Mouse (Mus musculus) forebrain, embryonic 14.5 days (tissue): Measurements from ENCODE around the gene 4930453N24Rik. TPM values are rescaled to one million over a fixed set of nuclear protein-coding genes. Genes with fewer than 3 reads are reported as not detected.

ENCODE experiments used
- ATAC-seq: fragments of 200-750 bp; cut with Nextera tagmentation; 2 replicates; pipeline ENCODE4 v1.8.0; 2017; ENCODE audit warnings: mild to moderate bottlenecking, moderate library complexity
- DNase-seq: peaks from one replicate; pipeline ENCODE4 v3.0.0-alpha.2; 2015; ENCODE audit warnings: low spot score
- H3K27ac ChIP-seq: fragments of 300-500 bp; sonication (generic); 2 replicates; pipeline ENCODE4 v1.5.1; 2014; ENCODE audit warnings: low read depth, mild to moderate bottlenecking, control low read depth, low read length, moderate library complexity
- H3K27me3 ChIP-seq: fragments of 300-500 bp; sonication (generic); replicated peaks from 2 replicates; pipeline ENCODE4 v1.6.1; 2014; ENCODE audit warnings: low read length, control low read depth, mixed read lengths; ENCODE audit not compliant: control insufficient read depth, insufficient read depth
- H3K36me3 ChIP-seq: fragments of 300-500 bp; sonication (generic); 2 replicates; pipeline ENCODE4 v1.6.1; 2014; ENCODE audit warnings: low read length, control low read depth; ENCODE audit not compliant: control insufficient read depth, insufficient read depth
- H3K4me1 ChIP-seq: fragments of 300-500 bp; sonication (generic); 2 replicates; pipeline ENCODE4 v1.6.1; 2014; ENCODE audit warnings: antibody characterized with exemption, low read length, control low read depth; ENCODE audit not compliant: control insufficient read depth, insufficient read depth
- H3K4me2 ChIP-seq: fragments of 300-500 bp; sonication (generic); 2 replicates; pipeline ENCODE4 v1.6.1; 2014; ENCODE audit warnings: mild to moderate bottlenecking, control low read depth, low read length
- H3K4me3 ChIP-seq: fragments of 300-500 bp; sonication (generic); 2 replicates; pipeline ENCODE4 v1.5.1; 2014; ENCODE audit warnings: low read depth, low read length, control low read depth
- H3K9ac ChIP-seq: fragments of 300-500 bp; sonication (generic); 2 replicates; pipeline ENCODE4 v1.6.1; 2014; ENCODE audit warnings: mild to moderate bottlenecking, low read length, control low read depth, moderate library complexity
- H3K9me3 ChIP-seq: fragments of 300-500 bp; sonication (generic); replicated peaks from 2 replicates; pipeline ENCODE4 v1.6.1; 2016; ENCODE audit warnings: low read length, control low read depth, mixed read lengths; ENCODE audit not compliant: control insufficient read depth
- WGBS: fragments of 180-500 bp; shearing (Covaris S2); extraction: QIAGEN DNeasy Blood & Tissue Kit; methylation state at CpG from one replicate; pipeline ENCODE4 v1.1.7; 2014; 5-methylcytosine and 5-hydroxymethylcytosine counted together
- polyA plus RNA-seq: library from polyadenylated mRNA; unstranded; fragments of >200 nt; fragmentation: Nextera tagmentation; extraction: Ambion mirVana; gene quantifications from 2 replicates; pipeline ENCODE4 v1.2.1, GENCODE M21; 2014

Gene 4930453N24Rik
- polyA plus RNA-seq, 1 experiment from 2014 or later: 29.9 TPM

DNA sequence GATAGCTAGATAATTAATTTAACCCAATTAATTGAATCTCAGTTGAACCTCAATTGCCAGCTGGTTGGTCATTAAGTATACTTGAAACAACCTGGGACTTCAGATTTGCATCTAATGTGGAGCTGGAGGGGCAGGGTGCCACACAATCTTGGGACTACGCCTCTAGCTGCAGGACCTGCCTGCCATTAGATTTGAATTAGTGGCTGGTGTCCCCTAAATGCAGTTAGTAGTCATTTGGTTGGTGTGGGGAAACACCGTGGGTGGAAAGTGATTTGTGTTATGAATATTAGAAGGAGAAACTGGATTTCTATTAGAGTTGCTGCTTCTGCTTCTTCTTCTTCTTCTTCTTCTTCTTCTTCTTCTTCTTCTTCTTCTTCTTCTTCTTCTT lies 464 bp upstream of the 4930453N24Rik start:
- ATAC-seq: peak; percentile 24; the same call in 1 of the 2 replicates
- H3K4me2 ChIP-seq: peak overlapping the region; percentile 60

DNA sequence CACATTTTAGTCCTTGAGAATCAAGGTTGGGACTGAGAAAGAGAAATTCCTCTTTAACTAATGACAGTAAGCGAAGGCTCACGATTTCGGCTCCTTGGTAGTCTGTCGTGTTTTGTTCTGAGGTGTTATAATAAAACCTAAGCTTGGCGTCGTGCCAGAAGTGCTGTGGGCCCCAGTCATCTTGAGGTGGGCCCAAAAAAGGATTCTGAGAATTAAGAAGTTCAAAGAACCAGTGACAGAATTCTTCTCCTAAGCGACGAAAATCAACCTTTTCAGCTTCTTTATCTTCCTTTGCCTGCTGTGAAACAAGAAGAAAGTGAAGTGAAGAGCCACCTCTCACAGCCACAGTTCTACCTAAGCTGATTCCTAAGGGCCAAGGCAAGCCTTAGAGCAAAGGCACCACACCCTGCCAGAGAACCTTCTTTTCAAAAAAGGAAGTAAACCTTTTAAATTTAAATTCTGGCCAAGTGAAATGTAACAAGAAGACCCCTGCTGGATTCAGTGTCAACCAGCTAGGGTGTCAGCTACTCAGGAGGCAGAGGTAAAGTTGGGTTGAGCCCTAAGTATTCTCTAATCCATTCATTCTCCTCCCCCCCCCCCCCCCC lies 4.2 kb downstream of the 4930453N24Rik start:
- ATAC-seq (no peak), DNase-seq (no peak)
- Histone ChIP-seq H3K36me3 (peaks cover 36% of the 10 kb centered on the region), H3K27ac (no peak overlapping the region), H3K9me3 (peaks cover 8% of the 10 kb centered on the region), H3K4me2 (no peak overlapping the region), H3K9ac (no peak overlapping the region), H3K4me1 (peaks cover 5% of the 10 kb centered on the region), H3K4me3 (no peak overlapping the region), H3K27me3 (no peaks in the 10 kb centered on the region)
- 85% methylated on average over 8 of the region's 8 CpGs for WGBS

More for the DNA sequence above, 464 bp upstream of the 4930453N24Rik start:
- H3K27me3 ChIP-seq: no peaks in the 10 kb centered on the region
- H3K4me3 ChIP-seq: peak overlapping the region; percentile 81
- H3K4me1 ChIP-seq: peaks cover 5% of the 10 kb centered on the region
- H3K9ac ChIP-seq: peak overlapping the region; percentile 86; the same call in 1 of the 2 replicates
- 87% methylated on average over 2 of the region's 2 CpGs for WGBS
- DNase-seq: peak; percentile 9
- H3K36me3 ChIP-seq: 0 out of 2 replicates have a peak, but pooled peaks cover 5% of the 10 kb centered on the region
- no peak overlapping the region for H3K27ac ChIP-seq
- H3K9me3 ChIP-seq: no peaks in the 10 kb centered on the region

DNA sequence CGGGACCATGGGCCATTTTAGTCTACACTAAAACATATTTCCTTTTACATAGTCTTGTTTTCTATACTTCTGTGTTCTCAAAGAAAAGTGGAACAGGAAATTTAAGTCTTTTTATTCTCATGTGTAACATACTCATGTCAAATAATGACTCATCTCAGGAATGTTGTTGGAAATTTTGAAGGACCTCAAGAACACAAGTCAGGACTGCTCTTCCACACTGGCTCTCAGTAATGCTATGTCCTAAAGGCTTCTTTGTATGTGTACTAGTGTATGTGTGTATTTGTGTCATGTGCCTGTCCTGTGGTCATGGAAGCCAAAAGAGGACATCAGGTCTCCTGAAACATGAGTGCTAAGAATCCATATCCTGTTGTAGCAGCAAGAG lies 11.7 kb downstream of the 4930453N24Rik start:
- ATAC-seq: no peak

GRCm38 (mm10) chr16:64758561-64759244 lies 12.3 kb downstream of the 4930453N24Rik start:
- Histone ChIP-seq H3K4me1 (no peaks in the 10 kb centered on the region), H3K9ac (no peak overlapping the region), H3K4me3 (no peak overlapping the region), H3K36me3 (peaks cover 12% of the 10 kb centered on the region), H3K9me3 (peaks cover 8% of the 10 kb centered on the region), H3K4me2 (no peak overlapping the region), H3K27ac (no peak overlapping the region), H3K27me3 (no peaks in the 10 kb centered on the region)
- DNase-seq (no peak), ATAC-seq (no peak)
- WGBS: 87% methylated on average over 6 of the region's 6 CpGs

More for the DNA sequence above, 11.7 kb downstream of the 4930453N24Rik start:
- Histone ChIP-seq H3K4me2 (no peak overlapping the region), H3K27me3 (no peaks in the 10 kb centered on the region), H3K4me1 (no peaks in the 10 kb centered on the region), H3K27ac (no peak overlapping the region), H3K9ac (no peak overlapping the region), H3K36me3 (peaks cover 15% of the 10 kb centered on the region), H3K4me3 (no peak overlapping the region), H3K9me3 (peaks cover 8% of the 10 kb centered on the region)
- DNase-seq: no peak
- WGBS: 96% methylated on average over 1 of the region's 1 CpGs

DNA sequence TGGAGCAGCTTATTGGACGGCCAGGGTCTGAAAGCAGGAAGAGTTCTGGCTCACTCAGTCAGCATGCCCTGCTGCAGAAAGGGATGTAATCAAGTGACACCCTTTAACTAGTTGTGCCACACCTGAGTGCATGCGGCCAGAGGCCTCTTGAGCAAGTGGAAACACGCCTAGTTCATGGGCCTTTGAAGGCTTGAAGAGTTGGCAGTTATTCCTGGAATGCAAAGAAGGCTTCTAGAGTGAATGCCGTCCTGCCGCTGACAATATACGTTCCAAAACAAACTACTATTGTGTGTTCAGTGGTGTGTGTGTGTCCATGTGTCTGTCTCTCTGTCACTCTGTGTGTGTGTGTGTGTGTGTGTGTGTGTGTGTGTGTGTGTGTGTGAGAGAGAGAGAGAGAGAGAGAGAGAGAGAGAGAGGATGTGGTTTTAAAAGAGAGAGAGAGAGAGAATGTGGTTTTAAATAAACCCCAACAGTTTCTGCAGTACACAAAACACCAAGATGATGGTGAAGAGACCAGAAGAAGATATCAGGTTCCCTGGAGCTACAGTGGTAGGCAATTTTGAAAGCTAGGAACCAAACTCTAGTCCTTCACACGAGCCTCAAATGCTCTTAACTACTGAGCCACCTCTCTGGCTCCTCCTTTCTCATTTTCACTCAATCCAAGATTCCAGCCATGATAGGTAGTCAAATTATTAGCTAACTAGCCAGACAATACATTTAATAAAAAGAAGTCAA lies 13.1 kb downstream of the 4930453N24Rik start:
- Histone ChIP-seq H3K9ac (no peak overlapping the region), H3K27ac (no peak overlapping the region), H3K4me2 (no peak overlapping the region), H3K4me3 (no peak overlapping the region), H3K36me3 (peaks cover 4% of the 10 kb centered on the region; the same call in 1 of the 2 replicates), H3K27me3 (no peaks in the 10 kb centered on the region), H3K9me3 (peaks cover under 1% of the 10 kb centered on the region; the same call in 1 of the 2 replicates), H3K4me1 (no peaks in the 10 kb centered on the region)
- ATAC-seq (no peak), DNase-seq (no peak)
- WGBS: 88% methylated on average over 7 of the region's 7 CpGs

- no peaks in the 10 kb centered on the region for H3K4me1 ChIP-seq
- H3K9me3 ChIP-seq: no peaks in the 10 kb centered on the region
- ATAC-seq (no peak), DNase-seq (no peak)
- 85% methylated on average over 6 of the region's 6 CpGs for WGBS
- no peak overlapping the region for H3K4me2 ChIP-seq
- no peak overlapping the region for H3K27ac ChIP-seq
- H3K4me3 ChIP-seq: no peak overlapping the region
- H3K9ac ChIP-seq: no peak overlapping the region
- H3K36me3 ChIP-seq: no peaks in the 10 kb centered on the region
- H3K27me3 ChIP-seq: no peaks in the 10 kb centered on the region
Measured at GRCm38 (mm10) chr16:64756321-64756720, 14.6 kb downstream of the 4930453N24Rik start.

DNA sequence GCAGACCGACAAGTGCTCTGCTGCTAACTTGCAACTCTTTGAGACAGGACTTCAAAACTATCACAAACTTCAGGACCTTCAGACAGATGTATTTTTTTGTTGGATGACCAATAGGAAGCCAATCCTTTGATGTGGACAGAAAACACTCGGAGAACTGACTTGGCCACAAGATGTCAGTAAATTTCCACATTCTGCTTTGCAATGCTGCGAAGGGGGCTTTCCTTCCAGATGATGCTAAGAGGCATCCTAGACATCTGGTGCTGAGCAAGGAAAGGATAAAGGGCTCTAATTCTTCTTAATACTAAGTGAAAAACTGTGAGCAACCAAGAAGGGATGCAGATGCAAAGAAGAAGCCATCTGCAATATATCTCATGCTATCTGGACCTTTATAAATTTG lies 16.2 kb downstream of the 4930453N24Rik start:
- ATAC-seq (peak; percentile 63; the same call in 1 of the 2 replicates), DNase-seq (peak; percentile 82)
- H3K4me1 ChIP-seq: no peaks in the 10 kb centered on the region
- no peak overlapping the region for H3K4me3 ChIP-seq
- H3K9ac ChIP-seq: no peak overlapping the region
- no peaks in the 10 kb centered on the region for H3K36me3 ChIP-seq
- H3K9me3 ChIP-seq: no peaks in the 10 kb centered on the region
- no peaks in the 10 kb centered on the region for H3K27me3 ChIP-seq
- 58% methylated on average over 3 of the region's 3 CpGs for WGBS
- no peak overlapping the region for H3K27ac ChIP-seq
- no peak overlapping the region for H3K4me2 ChIP-seq

GRCm38 (mm10) chr16:64753990-64754742 lies 16.8 kb downstream of the 4930453N24Rik start:
- H3K4me3 ChIP-seq: no peak overlapping the region
- 62% methylated on average over 3 of the region's 3 CpGs for WGBS
- DNase-seq: no peak
- no peak for ATAC-seq
- no peaks in the 10 kb centered on the region for H3K4me1 ChIP-seq
- no peaks in the 10 kb centered on the region for H3K9me3 ChIP-seq
- no peak overlapping the region for H3K4me2 ChIP-seq
- no peaks in the 10 kb centered on the region for H3K27me3 ChIP-seq
- no peak overlapping the region for H3K9ac ChIP-seq
- no peaks in the 10 kb centered on the region for H3K36me3 ChIP-seq
- H3K27ac ChIP-seq: no peak overlapping the region
